Mouse (Mus musculus): ENCODE measurements around the gene Fam168b.

DNA sequence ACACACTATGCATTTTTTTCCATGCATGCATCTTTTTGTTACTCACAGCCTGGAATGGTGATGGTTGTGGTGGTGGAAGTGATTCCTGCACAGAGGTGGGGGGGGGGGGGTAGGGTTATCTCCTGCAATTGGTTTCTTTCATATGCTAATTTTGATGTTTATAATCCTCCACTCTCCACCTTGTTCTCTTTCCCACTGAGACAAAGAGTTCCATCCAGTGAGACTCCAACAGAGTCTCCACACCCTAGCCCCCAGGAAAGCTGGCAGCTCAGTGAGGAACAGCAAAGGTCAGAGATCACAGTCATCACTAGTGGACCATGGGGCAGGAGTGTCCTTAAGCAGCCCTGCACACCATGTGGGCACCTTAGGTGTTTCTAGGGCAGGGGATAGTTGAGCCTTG lies 40.9 kb upstream of the Fam168b start:
- TF ChIP-seq CTCF (IDR thresholded peaks at IDR 0.05; ENCODE audit: control insufficient read depth, insufficient read depth, low read length) (no peak), POLR2A (IDR thresholded peaks at IDR 0.05; ENCODE audit: borderline replicate concordance, control insufficient read depth, low read depth, low read length) (no peak)
